Mouse (Mus musculus): ENCODE data around the gene Fmo6. TPM values are rescaled to one million over a fixed set of nuclear protein-coding genes. Genes with fewer than 3 reads are reported as not detected.
A peak's percentile ranks its signal among the peaks of the same experiment; 100 is the strongest.

Gene Fmo6
- polyA plus RNA-seq (2016; fragmentation: Nextera tagmentation; extraction: Ambion mirVana), result not detected in 2 replicates

- Histone ChIP-seq H3K27ac (replicated peaks) (no peak within 1 kb of the TSS), H3K27me3 (replicated peaks; ENCODE audit: low read depth, poor library complexity, severe bottlenecking) (no peaks in the 10 kb centered on the region), H3K4me3 (no peak within 1 kb of the TSS), H3K36me3 (replicated peaks) (no peaks in the 10 kb centered on the region), H3K4me1 (peaks cover 11% of the 10 kb centered on the region; the same call in 1 of the 2 replicates), H3K9me3 (no peaks in the 10 kb centered on the region)
- WGBS, result 88% methylated on average over 6 of the region's 6 CpGs
- DNase-seq (ENCODE audit: low spot score), result no peak
Measured at GRCm38 (mm10) chr1:162937415-162937814, at the start of gene Fmo6. Fmo6 (minus strand) TSS chr1:162937515.

GRCm38 (mm10) chr1:162986777-162987176, 49.5 kb upstream of the Fmo6 start:
- 94% methylated on average over 1 of the region's 1 CpGs for WGBS

GRCm38 (mm10) chr1:162986121-162986748, 48.9 kb upstream of the Fmo6 start:
- Histone ChIP-seq H3K4me3 (no peak overlapping the region), H3K9me3 (no peaks in the 10 kb centered on the region), H3K27me3 (replicated peaks; ENCODE audit: low read depth, poor library complexity, severe bottlenecking) (no peaks in the 10 kb centered on the region), H3K4me1 (no peaks in the 10 kb centered on the region), H3K36me3 (replicated peaks) (no peaks in the 10 kb centered on the region), H3K27ac (replicated peaks) (no peak overlapping the region)
- no peak for DNase-seq (ENCODE audit: low spot score)
- WGBS, result 90% methylated on average over 2 of the region's 2 CpGs

More at GRCm38 (mm10) chr1:162986777-162987176, 49.5 kb upstream of the Fmo6 start:
- Histone ChIP-seq H3K4me3 (no peak overlapping the region), H3K27me3 (replicated peaks; ENCODE audit: low read depth, poor library complexity, severe bottlenecking) (no peaks in the 10 kb centered on the region), H3K9me3 (no peaks in the 10 kb centered on the region), H3K36me3 (replicated peaks) (no peaks in the 10 kb centered on the region), H3K4me1 (no peaks in the 10 kb centered on the region), H3K27ac (replicated peaks) (no peak overlapping the region)
- no peak for DNase-seq (ENCODE audit: low spot score)

DNA sequence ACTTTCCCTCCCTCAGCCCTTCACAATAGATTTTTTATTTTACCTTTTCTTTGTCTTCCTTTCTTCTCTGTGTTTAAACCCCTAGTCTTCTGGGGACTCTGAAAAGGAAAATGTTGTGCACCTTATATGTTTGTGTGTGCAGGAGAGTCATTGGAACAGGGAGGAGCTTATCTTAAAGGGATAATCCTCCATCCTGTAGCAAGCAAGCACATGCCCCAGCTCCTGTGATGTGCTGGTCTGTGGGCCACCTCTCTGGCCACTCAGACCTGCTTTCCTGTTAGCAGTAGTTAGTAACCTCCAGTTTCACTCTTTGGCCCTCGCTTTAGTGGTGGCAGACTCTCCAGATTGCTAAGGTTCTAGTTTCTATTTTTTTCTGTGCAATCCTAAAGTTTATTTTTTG, 47.1 kb upstream of the Fmo6 start, which contains the start of gene Fmo3:
Gene Fmo3, minus strand, starts transcription at position 101 of the 400 bp plus-strand sequence.
- no peak for DNase-seq (ENCODE audit: low spot score)
- Histone ChIP-seq H3K4me3 (no peak within 1 kb of the TSS), H3K9me3 (no peaks in the 10 kb centered on the region), H3K4me1 (no peaks in the 10 kb centered on the region), H3K27ac (replicated peaks) (no peak within 1 kb of the TSS), H3K27me3 (replicated peaks; ENCODE audit: low read depth, poor library complexity, severe bottlenecking) (no peaks in the 10 kb centered on the region), H3K36me3 (replicated peaks) (no peaks in the 10 kb centered on the region)
- WGBS, result 69% methylated on average over 1 of the region's 1 CpGs

DNA sequence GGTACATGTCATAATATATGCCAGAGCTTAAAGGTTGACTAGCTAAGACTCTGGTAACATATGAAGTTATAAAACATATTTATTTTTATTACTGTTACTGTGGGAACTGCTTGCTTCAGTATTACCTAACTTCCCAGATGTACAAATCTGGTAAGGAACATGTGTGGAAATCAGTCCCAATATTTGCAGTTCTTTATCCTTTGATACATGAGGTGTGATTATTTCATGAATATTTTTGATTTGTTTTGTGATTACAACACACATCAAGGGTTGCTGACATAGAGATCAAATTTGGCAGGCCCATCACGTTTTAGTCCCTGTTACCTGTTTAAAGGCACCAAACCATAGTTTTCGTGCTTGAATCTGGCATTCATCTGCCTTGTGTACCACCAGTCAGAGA, 26.2 kb upstream of the Fmo6 start:
- Histone ChIP-seq H3K27ac (replicated peaks) (no peak overlapping the region), H3K27me3 (replicated peaks; ENCODE audit: low read depth, poor library complexity, severe bottlenecking) (no peaks in the 10 kb centered on the region), H3K4me3 (no peak overlapping the region), H3K36me3 (replicated peaks) (no peaks in the 10 kb centered on the region), H3K4me1 (no peaks in the 10 kb centered on the region), H3K9me3 (no peaks in the 10 kb centered on the region)
- WGBS, result 78% methylated on average over 2 of the region's 2 CpGs
- DNase-seq (ENCODE audit: low spot score), result no peak

GRCm38 (mm10) chr1:162957422-162957821, 20.1 kb upstream of the Fmo6 start:
- no peak for DNase-seq (ENCODE audit: low spot score)
- Histone ChIP-seq H3K4me3 (no peak overlapping the region), H3K36me3 (replicated peaks) (no peaks in the 10 kb centered on the region), H3K27ac (replicated peaks) (no peak overlapping the region), H3K27me3 (replicated peaks; ENCODE audit: low read depth, poor library complexity, severe bottlenecking) (no peaks in the 10 kb centered on the region), H3K9me3 (no peaks in the 10 kb centered on the region), H3K4me1 (peaks cover 11% of the 10 kb centered on the region)
- 87% methylated on average over 1 of the region's 1 CpGs for WGBS

DNA sequence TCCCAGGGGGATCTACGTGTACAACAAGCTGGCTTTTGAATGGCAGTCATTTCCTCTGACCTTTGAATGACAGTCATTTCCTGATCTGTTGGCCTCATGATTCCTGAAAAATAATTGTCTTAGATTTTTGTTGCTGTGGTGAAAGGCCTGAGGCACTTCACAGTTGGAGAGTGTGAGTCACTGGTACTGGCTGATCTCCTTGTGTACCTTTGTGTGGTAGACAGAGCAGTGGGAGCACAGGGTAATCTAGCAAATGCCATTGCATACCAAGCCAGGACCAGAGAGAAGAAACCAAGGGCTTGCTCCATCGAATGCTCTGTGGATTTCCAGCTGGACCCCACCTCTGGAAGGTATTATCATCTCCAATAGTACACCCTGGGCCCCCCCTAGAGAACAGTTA, 15.8 kb upstream of the Fmo6 start:
- Histone ChIP-seq H3K27ac (replicated peaks) (no peak overlapping the region), H3K27me3 (replicated peaks; ENCODE audit: low read depth, poor library complexity, severe bottlenecking) (no peaks in the 10 kb centered on the region), H3K4me1 (peaks cover 11% of the 10 kb centered on the region), H3K4me3 (no peak overlapping the region), H3K9me3 (no peaks in the 10 kb centered on the region), H3K36me3 (replicated peaks) (no peaks in the 10 kb centered on the region)
- no peak for DNase-seq (ENCODE audit: low spot score)
- 41% methylated on average over 2 of the region's 2 CpGs for WGBS

DNA sequence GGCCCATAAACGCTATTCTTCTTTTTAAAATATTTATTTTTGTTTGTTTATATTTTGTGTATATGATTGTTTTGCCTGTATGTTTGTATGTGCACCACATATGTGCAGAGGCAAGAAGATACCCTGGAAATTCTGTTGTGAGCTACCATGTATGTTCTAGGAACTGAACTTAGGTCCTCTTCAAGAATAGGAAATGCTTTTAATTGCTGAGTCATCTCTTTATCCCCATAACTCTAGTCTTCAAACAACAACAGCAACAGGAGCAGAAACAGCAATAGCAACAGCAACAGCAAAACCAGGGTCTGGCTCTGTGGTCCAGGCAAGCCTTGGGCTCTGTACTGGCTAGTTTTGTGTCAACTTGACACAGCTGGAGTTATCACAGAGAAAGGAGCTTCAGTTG, 12.4 kb upstream of the Fmo6 start:
- DNase-seq (ENCODE audit: low spot score), result no peak
- Histone ChIP-seq H3K36me3 (replicated peaks) (no peaks in the 10 kb centered on the region), H3K27ac (replicated peaks) (no peak overlapping the region), H3K4me1 (peaks cover 16% of the 10 kb centered on the region), H3K27me3 (replicated peaks; ENCODE audit: low read depth, poor library complexity, severe bottlenecking) (no peaks in the 10 kb centered on the region), H3K9me3 (no peaks in the 10 kb centered on the region), H3K4me3 (no peak overlapping the region)
- 93% methylated on average over 1 of the region's 1 CpGs for WGBS

- WGBS, result 90% methylated on average over 6 of the region's 6 CpGs
- H3K27me3 ChIP-seq (replicated peaks; ENCODE audit: low read depth, poor library complexity, severe bottlenecking), result no peaks in the 10 kb centered on the region
- DNase-seq (ENCODE audit: low spot score), result no peak
Measured at GRCm38 (mm10) chr1:162947934-162948333, 10.6 kb upstream of the Fmo6 start.

DNA sequence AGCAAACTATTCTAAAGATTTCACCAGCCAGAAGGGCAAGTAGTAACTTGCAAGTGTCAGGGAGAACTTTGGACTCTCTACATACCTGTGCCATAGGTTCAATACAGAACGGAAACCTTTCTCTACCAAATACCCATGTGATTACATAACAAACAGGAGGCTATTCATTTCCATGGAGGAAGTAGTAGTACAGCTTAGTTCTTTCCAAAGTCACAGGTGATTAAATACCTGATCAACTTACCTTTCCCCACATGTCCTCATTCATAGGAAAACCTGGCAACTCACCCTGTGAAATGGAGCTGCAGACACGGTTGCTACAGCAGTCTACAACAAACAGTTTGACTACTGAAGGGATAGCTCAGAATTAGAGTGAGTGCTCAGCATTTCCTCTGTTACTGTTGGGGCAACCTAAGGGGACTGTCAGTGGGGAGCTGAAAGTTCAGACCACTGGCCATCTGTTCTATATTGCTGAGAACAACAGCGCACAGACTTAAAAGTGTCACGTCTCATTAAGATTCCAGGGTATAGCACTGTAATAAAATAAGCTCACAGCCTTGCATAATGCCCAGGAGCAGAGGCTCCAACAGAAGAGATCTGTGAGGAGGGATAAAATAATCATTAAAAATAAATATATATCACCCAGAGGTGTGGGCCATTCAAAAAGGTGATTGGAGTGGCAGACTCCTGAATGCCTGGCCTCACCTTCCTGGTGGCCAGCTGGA, 9.7 kb upstream of the Fmo6 start:
- Histone ChIP-seq H3K27me3 (replicated peaks; ENCODE audit: low read depth, poor library complexity, severe bottlenecking) (no peaks in the 10 kb centered on the region), H3K4me3 (no peak overlapping the region), H3K36me3 (replicated peaks) (no peaks in the 10 kb centered on the region), H3K9me3 (no peaks in the 10 kb centered on the region), H3K4me1 (peaks cover 15% of the 10 kb centered on the region), H3K27ac (replicated peaks) (no peak overlapping the region)
- DNase-seq (ENCODE audit: low spot score), result no peak
- 74% methylated on average over 4 of the region's 4 CpGs for WGBS

More at GRCm38 (mm10) chr1:162947934-162948333, 10.6 kb upstream of the Fmo6 start:
- no peak overlapping the region for H3K4me3 ChIP-seq
- H3K4me1 ChIP-seq, result peaks cover 18% of the 10 kb centered on the region
- H3K36me3 ChIP-seq (replicated peaks), result no peaks in the 10 kb centered on the region
- no peaks in the 10 kb centered on the region for H3K9me3 ChIP-seq
- no peak overlapping the region for H3K27ac ChIP-seq (replicated peaks)

- H3K27ac ChIP-seq (replicated peaks), result no peak overlapping the region
- 43% methylated on average over 6 of the region's 6 CpGs for WGBS
- peak; percentile 30 for DNase-seq (ENCODE audit: low spot score)
- no peaks in the 10 kb centered on the region for H3K9me3 ChIP-seq
- no peaks in the 10 kb centered on the region for H3K27me3 ChIP-seq (replicated peaks; ENCODE audit: low read depth, poor library complexity, severe bottlenecking)
- no peak overlapping the region for H3K4me3 ChIP-seq
- no peaks in the 10 kb centered on the region for H3K36me3 ChIP-seq (replicated peaks)
- peaks cover 15% of the 10 kb centered on the region for H3K4me1 ChIP-seq
Measured at GRCm38 (mm10) chr1:162943700-162944099, 6.4 kb upstream of the Fmo6 start.

DNA sequence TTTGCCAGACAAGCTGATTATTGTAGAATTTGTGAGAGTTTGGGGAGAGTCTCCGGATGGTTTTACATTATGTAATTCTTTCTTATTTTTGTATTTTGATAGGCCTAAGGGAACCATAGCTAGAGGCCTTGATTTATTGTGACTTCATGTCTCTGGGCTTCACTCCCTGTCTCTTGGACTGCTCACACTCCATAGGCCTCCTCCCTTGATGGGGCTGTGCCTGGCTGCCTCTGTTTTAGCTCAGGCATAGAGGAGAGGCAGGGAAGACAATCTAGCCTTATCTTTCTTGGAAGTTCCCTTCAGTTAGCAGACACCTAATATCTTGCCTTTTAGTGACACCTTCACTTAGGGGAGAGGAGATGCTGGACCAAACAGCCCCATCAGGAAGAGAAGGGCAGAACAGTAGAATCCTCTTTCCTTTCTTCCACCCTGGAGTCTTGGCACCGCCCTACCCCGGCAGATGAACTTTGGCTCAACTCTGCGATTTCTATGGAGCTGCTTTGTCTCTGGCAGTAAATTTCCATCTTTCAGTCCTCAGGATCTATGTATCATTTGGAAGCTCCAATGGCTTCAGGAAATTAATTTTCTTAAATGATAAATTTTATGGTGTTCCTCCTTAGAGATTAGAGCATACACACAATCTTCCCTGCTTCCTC, 1.5 kb upstream of the Fmo6 start:
- H3K36me3 ChIP-seq (replicated peaks), result no peaks in the 10 kb centered on the region
- 88% methylated on average over 4 of the region's 4 CpGs for WGBS

More for the DNA sequence above, 1.5 kb upstream of the Fmo6 start:
- H3K27me3 ChIP-seq (replicated peaks; ENCODE audit: low read depth, poor library complexity, severe bottlenecking), result no peaks in the 10 kb centered on the region
- H3K9me3 ChIP-seq, result no peaks in the 10 kb centered on the region
- H3K27ac ChIP-seq (replicated peaks), result no peak overlapping the region
- DNase-seq (ENCODE audit: low spot score), result no peak
- H3K4me3 ChIP-seq, result no peak overlapping the region
- peaks cover 14% of the 10 kb centered on the region for H3K4me1 ChIP-seq

All from embryonic facial prominence, embryonic 10.5 days (tissue).